In genomic region chr17:35044904-35045806, GRCm38 (mm10) we compare ENCODE assay signal across 1 mouse cellular context.
TF ChIP-seq lines count a peak whose summit lies in the region.

No protein-coding gene starts in this region.

TF ChIP-seq in MEL, 35 proteins besides CTCF, POLR2A, EP300 and RAD21 (continued from another document):
- TF ChIP-seq ZNF384 (IDR thresholded peaks at IDR 0.05; ENCODE audit: low read depth, low read length) (peak; percentile 77), MAX (IDR thresholded peaks at IDR 0.05; ENCODE audit: low read length) (peak; percentile 64; the same call in 1 of the 2 replicates), BHLHE40 (IDR thresholded peaks at IDR 0.05; ENCODE audit: borderline replicate concordance, low read depth, low read length) (peak; percentile 53; the same call in 1 of the 2 replicates), MXI1 (IDR thresholded peaks at IDR 0.05; ENCODE audit: low read depth, low read length) (peak; percentile 43; the same call in 1 of the 2 replicates), CHD2 (IDR thresholded peaks at IDR 0.05; ENCODE audit: low read length) (peak; percentile 59), GABPA (IDR thresholded peaks at IDR 0.05; ENCODE audit: low read depth, low read length) (no peak), NELFE (IDR thresholded peaks at IDR 0.05; ENCODE audit: low read depth, low read length) (peak; percentile 37; the same call in 1 of the 2 replicates), MAFK (IDR thresholded peaks at IDR 0.05; ENCODE audit: borderline replicate concordance, low read depth, low read length) (no peak), ZMIZ1 (IDR thresholded peaks at IDR 0.05; ENCODE audit: low read depth, low read length) (no peak), UBTF (IDR thresholded peaks at IDR 0.05; ENCODE audit: borderline replicate concordance, insufficient read depth, low read depth, low read length) (no peak), MEF2A (IDR thresholded peaks at IDR 0.05; ENCODE audit: extremely low read depth, insufficient replicate concordance, low read depth, low read length, poor library complexity, severe bottlenecking) (no peak), RCOR1 (IDR thresholded peaks at IDR 0.05; ENCODE audit: low read depth, low read length) (peak; percentile 87)
TF ChIP-seq in MEL: peak in this region for 19.
